ENCODE assay signal across 8 mouse cellular contexts in the genomic region with DNA sequence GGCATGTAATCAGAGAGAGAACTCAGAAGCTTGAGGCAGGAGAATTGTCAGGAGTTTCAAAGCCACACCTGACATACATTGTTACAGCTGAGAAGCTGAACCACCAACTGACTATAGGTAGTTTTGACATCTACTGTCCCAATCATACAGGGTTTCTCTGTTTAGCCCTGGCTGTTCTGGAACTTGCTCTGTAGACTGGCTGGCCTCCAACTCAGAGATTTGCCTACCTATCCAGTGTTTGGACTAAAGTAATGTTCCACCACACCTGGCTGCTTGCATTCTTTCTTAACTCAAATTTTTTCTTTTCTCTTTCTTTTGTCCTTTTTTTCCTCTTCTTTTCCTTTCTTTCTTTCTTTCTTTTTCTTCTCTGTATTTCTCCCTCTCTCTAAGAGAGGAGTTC. TPM values are rescaled to one million over a fixed set of nuclear protein-coding genes. Genes with fewer than 3 reads are reported as not detected.
A peak's percentile ranks its signal among the peaks of the same experiment; 100 is the strongest.
DNase-seq lines count a peak whose midpoint lies in the region; ATAC-seq and TF ChIP-seq lines count a peak whose summit lies in the region.

No protein-coding gene starts in this region.

- H3K27me3 ChIP-seq in intestine, embryonic 14.5 days (replicated peaks; ENCODE audit: control insufficient read depth, insufficient read depth, low read length) = no peaks in the 10 kb centered on the region
- H3K27me3 ChIP-seq in midbrain, embryonic 10.5 days (ENCODE audit: low read depth, poor library complexity, severe bottlenecking) = no peaks in the 10 kb centered on the region

- H3K27ac ChIP-seq in cortical plate, adult 2 months (ENCODE audit: insufficient read depth, low read length) = no peak overlapping the region
- H3K27ac ChIP-seq in intestine, embryonic 14.5 days (ENCODE audit: low read depth) = peak overlapping the region; percentile 54; the same call in 1 of the 2 replicates
- H3K27ac ChIP-seq in midbrain, embryonic 10.5 days (replicated peaks) = peak overlapping the region; percentile 96

- intact Hi-C loops in heart, postnatal 25 days (cut with DNase I) = loop anchor here (5.0 kb wide), 1 partner anchor 96 kb away; the partner anchor contains the start of genes Alg3, Eef1akmt4 and Gm49333

- peak; percentile 81 for DNase-seq in heart, adult 11 months
- no peak for DNase-seq in heart, postnatal 25 days (ENCODE audit: low spot score)
- DNase-seq in intestine, embryonic 14.5 days (ENCODE audit: low spot score) = no peak
- no peak for DNase-seq in midbrain, embryonic 10.5 days (ENCODE audit: low spot score)
- no peak for DNase-seq in right cerebral cortex, postnatal 10 days (ENCODE audit: low spot score in 2 of 2)
- no peak for DNase-seq in adrenal gland, adult (ENCODE audit: inconsistent age in 2 of 2, low spot score in 1 of 2)
- no peak for DNase-seq in B cell, adult 2 months

- no peaks in the 10 kb centered on the region for H3K4me1 ChIP-seq in cortical plate, adult 2 months (ENCODE audit: control insufficient read depth, insufficient read depth, low read length)
- H3K4me1 ChIP-seq in intestine, embryonic 14.5 days (replicated peaks; ENCODE audit: control insufficient read depth, insufficient read depth, low read length) = peaks cover 10% of the 10 kb centered on the region
- H3K4me1 ChIP-seq in midbrain, embryonic 10.5 days = peaks cover 32% of the 10 kb centered on the region

- peaks cover 19% of the 10 kb centered on the region for H3K36me3 ChIP-seq in intestine, embryonic 14.5 days (ENCODE audit: control insufficient read depth, insufficient read depth, low read length)
- H3K36me3 ChIP-seq in midbrain, embryonic 10.5 days = peaks cover 25% of the 10 kb centered on the region

- H3K9ac ChIP-seq in intestine, embryonic 14.5 days (ENCODE audit: low read length) = peak overlapping the region; percentile 96; the same call in 1 of the 2 replicates

- H3K4me3 ChIP-seq in cortical plate, adult 2 months (ENCODE audit: insufficient read depth, low read length) = peak overlapping the region; percentile 97; the same call in 1 of the 2 replicates
- peak overlapping the region; percentile 95 for H3K4me3 ChIP-seq in intestine, embryonic 14.5 days (ENCODE audit: low read depth, low read length)
- peak overlapping the region; percentile 84 for H3K4me3 ChIP-seq in midbrain, embryonic 10.5 days

- ATAC-seq in intestine, embryonic 14.5 days (replicated peaks; ENCODE audit: low FRiP score, low TSS enrichment, low read depth) = no peak

- H3K4me2 ChIP-seq in intestine, embryonic 14.5 days (ENCODE audit: low read length) = peak overlapping the region; percentile 65

- TF ChIP-seq CTCF in cortical plate, adult 2 months (IDR thresholded peaks at IDR 0.05; ENCODE audit: extremely low read depth, insufficient read depth, low read length) = no peak

- TF ChIP-seq POLR2A in cortical plate, adult 2 months (IDR thresholded peaks at IDR 0.05; ENCODE audit: extremely low read depth, insufficient read depth, low read length) = no peak

- no peaks in the 10 kb centered on the region for H3K9me3 ChIP-seq in intestine, embryonic 14.5 days (ENCODE audit: control insufficient read depth, low read length)
- H3K9me3 ChIP-seq in midbrain, embryonic 10.5 days (replicated peaks) = no peaks in the 10 kb centered on the region

RNA-seq across cellular contexts. Expression of gene Dvl3, which starts 0.8 kb away (rescaled TPM):
- 10 to 100 TPM; 44.9 to 46.8 TPM for total RNA-seq in heart, postnatal 25 days (2021)
- 41.7 and 42.5 TPM in 2 replicates for polyA plus RNA-seq in cortical plate, adult 2 months (2012; rRNA removed)
- polyA plus RNA-seq in intestine, embryonic 14.5 days (2014; fragmentation: Nextera tagmentation; extraction: Ambion mirVana) = 24.6 and 26.1 TPM in 2 replicates
- polyA plus RNA-seq in midbrain, embryonic 10.5 days (2016; fragmentation: Nextera tagmentation; extraction: Ambion mirVana) = 28.5 and 37.5 TPM in 2 replicates

RNA-seq across cellular contexts. Expression of gene Eif2b5, which starts 17.4 kb away (rescaled TPM):
- 10 to 100 TPM; 52.4 to 59.1 TPM for total RNA-seq in heart, postnatal 25 days (2021)
- polyA plus RNA-seq in cortical plate, adult 2 months (2012; rRNA removed) = 49.1 and 50.4 TPM in 2 replicates
- 98.9 and 99.8 TPM in 2 replicates for polyA plus RNA-seq in intestine, embryonic 14.5 days (2014; fragmentation: Nextera tagmentation; extraction: Ambion mirVana)
- 151 TPM in 2 replicates for polyA plus RNA-seq in midbrain, embryonic 10.5 days (2016; fragmentation: Nextera tagmentation; extraction: Ambion mirVana)

RNA-seq across cellular contexts. Expression of gene Ap2m1, which starts 19.2 kb away (rescaled TPM):
- 100 to 1,000 TPM; 201 to 215 TPM for total RNA-seq in heart, postnatal 25 days (2021)
- 1,329 and 1,383 TPM in 2 replicates for polyA plus RNA-seq in cortical plate, adult 2 months (2012; rRNA removed)
- 630 and 682 TPM in 2 replicates for polyA plus RNA-seq in intestine, embryonic 14.5 days (2014; fragmentation: Nextera tagmentation; extraction: Ambion mirVana)
- 711 and 831 TPM in 2 replicates for polyA plus RNA-seq in midbrain, embryonic 10.5 days (2016; fragmentation: Nextera tagmentation; extraction: Ambion mirVana)

RNA-seq across cellular contexts. Expression of gene Abcf3, which starts 32.3 kb away (rescaled TPM):
- 10 to 100 TPM; 64.9 to 69.4 TPM for total RNA-seq in heart, postnatal 25 days (2021)
- polyA plus RNA-seq in cortical plate, adult 2 months (2012; rRNA removed) = 78.5 and 83.5 TPM in 2 replicates
- polyA plus RNA-seq in intestine, embryonic 14.5 days (2014; fragmentation: Nextera tagmentation; extraction: Ambion mirVana) = 47.9 and 55.5 TPM in 2 replicates
- 58.9 and 62.2 TPM in 2 replicates for polyA plus RNA-seq in midbrain, embryonic 10.5 days (2016; fragmentation: Nextera tagmentation; extraction: Ambion mirVana)
